Comparison of ENCODE assay signal across 8 mouse cellular contexts in genomic region chr3:135438913-135439531, GRCm38 (mm10). TPM values are rescaled to one million over a fixed set of nuclear protein-coding genes. Genes with fewer than 3 reads are reported as not detected.
A peak's percentile ranks its signal among the peaks of the same experiment; 100 is the strongest.
DNase-seq lines count a peak whose midpoint lies in the region; ATAC-seq lines count a peak whose summit lies in the region.

No protein-coding gene starts in this region.

- H3K27me3 ChIP-seq in hindbrain, embryonic 16.5 days (replicated peaks; ENCODE audit: control insufficient read depth, insufficient read depth, low read length) = no peaks in the 10 kb centered on the region
- no peaks in the 10 kb centered on the region for H3K27me3 ChIP-seq in megakaryocyte, embryonic 14.5 days (replicated peaks)

- no peaks in the 10 kb centered on the region for H3K9me3 ChIP-seq in hindbrain, embryonic 16.5 days (ENCODE audit: control insufficient read depth, low read length)
- H3K9me3 ChIP-seq in megakaryocyte, embryonic 14.5 days = no peaks in the 10 kb centered on the region

- peak; percentile 36 for ATAC-seq in activated CD4-positive, CD25-positive, alpha-beta regulatory T cell, adult 4 months
- ATAC-seq in hindbrain, embryonic 16.5 days = peak; percentile 68

- peak overlapping the region; percentile 100 for H3K27ac ChIP-seq in hindbrain, embryonic 16.5 days (ENCODE audit: low read depth, low read length)

- peaks cover 30% of the 10 kb centered on the region for H3K4me1 ChIP-seq in hindbrain, embryonic 16.5 days (ENCODE audit: control insufficient read depth, insufficient read depth, low read depth, low read length)
- peaks cover 27% of the 10 kb centered on the region for H3K4me1 ChIP-seq in megakaryocyte, embryonic 14.5 days

- peak overlapping the region; percentile 85 for H3K4me3 ChIP-seq in hindbrain, embryonic 16.5 days (ENCODE audit: low read length)
- peak overlapping the region; percentile 98 for H3K4me3 ChIP-seq in megakaryocyte, embryonic 14.5 days (replicated peaks)

- DNase-seq in cerebellum, postnatal 4 days (ENCODE audit: low spot score in 2 of 2) = peak; percentile 41 to 75
- DNase-seq in gastrocnemius, adult 18-20 months (ENCODE audit: low spot score) = peak; percentile 81
- DNase-seq in left cerebral cortex, adult 9 months (ENCODE audit: low spot score in 2 of 2) = peak; percentile 40 to 71
- peak; percentile 62 to 72 for DNase-seq in right cerebral cortex, adult 2 months (ENCODE audit: low spot score in 2 of 2)
- peak; percentile 35 for DNase-seq in urinary bladder, postnatal 10 days (ENCODE audit: low spot score)

- peak overlapping the region; percentile 98 for H3K4me2 ChIP-seq in hindbrain, embryonic 16.5 days (ENCODE audit: low read length)

- peak overlapping the region; percentile 99 for H3K9ac ChIP-seq in hindbrain, embryonic 16.5 days (ENCODE audit: low read depth, low read length)

- WGBS in hindbrain, embryonic 16.5 days = 0% methylated on average over 46 of the region's 76 CpGs

- H3K36me3 ChIP-seq in hindbrain, embryonic 16.5 days (ENCODE audit: control insufficient read depth, insufficient read depth, low read length) = no peaks in the 10 kb centered on the region
- H3K36me3 ChIP-seq in megakaryocyte, embryonic 14.5 days (replicated peaks; ENCODE audit: low read length) = peaks cover 44% of the 10 kb centered on the region

RNA-seq across cellular contexts. Expression of gene Ube2d3, which starts 1.1 kb away (rescaled TPM):
- 100 to 1,000 TPM; 387 to 403 TPM for polyA plus RNA-seq in activated CD4-positive, CD25-positive, alpha-beta regulatory T cell, adult 4 months (2017; shearing (Covaris generic))
- 100 to 1,000 TPM; 343 to 352 TPM for total RNA-seq in gastrocnemius, adult 18-20 months (2021)
- polyA plus RNA-seq in hindbrain, embryonic 16.5 days (2015; fragmentation: Nextera tagmentation; extraction: Ambion mirVana) = 331 and 360 TPM in 2 replicates
- 185 and 391 TPM in 2 replicates for polyA plus RNA-seq in megakaryocyte, embryonic 14.5 days (2012; ENCODE audit: insufficient read depth, low replicate concordance)

RNA-seq across cellular contexts. Expression of gene Cisd2, which starts 15.3 kb away (rescaled TPM):
- 10 to 100 TPM; 59.1 to 73.2 TPM for polyA plus RNA-seq in activated CD4-positive, CD25-positive, alpha-beta regulatory T cell, adult 4 months (2017; shearing (Covaris generic))
- total RNA-seq in gastrocnemius, adult 18-20 months (2021) = 10 to 100 TPM; 32.4 to 34.0 TPM
- polyA plus RNA-seq in hindbrain, embryonic 16.5 days (2015; fragmentation: Nextera tagmentation; extraction: Ambion mirVana) = 61.2 and 62.0 TPM in 2 replicates
- polyA plus RNA-seq in megakaryocyte, embryonic 14.5 days (2012; ENCODE audit: insufficient read depth, low replicate concordance) = 20.5 and 23.0 TPM in 2 replicates

RNA-seq across cellular contexts. Expression of gene Manba, which starts 46.4 kb away (rescaled TPM):
- polyA plus RNA-seq in activated CD4-positive, CD25-positive, alpha-beta regulatory T cell, adult 4 months (2017; shearing (Covaris generic)) = 10 to 100 TPM; 16.9 to 20.9 TPM
- total RNA-seq in gastrocnemius, adult 18-20 months (2021) = 1 to 10 TPM; 3.1 to 4.5 TPM
- 9.0 and 9.5 TPM in 2 replicates for polyA plus RNA-seq in hindbrain, embryonic 16.5 days (2015; fragmentation: Nextera tagmentation; extraction: Ambion mirVana)
- polyA plus RNA-seq in megakaryocyte, embryonic 14.5 days (2012; ENCODE audit: insufficient read depth, low replicate concordance) = 1.7 TPM in 1 of 2 replicates, not detected in the other

Comparison
In these comparisons a context has a peak if more than half of its experiments do, and no peak if none do; other contexts are left out.
1. Peak in every context shown above with its lines: DNase-seq, ATAC-seq, H3K4me3 ChIP-seq and H3K27ac ChIP-seq.